Mouse (Mus musculus) MEL (cell line): Measurements from ENCODE around the gene Mylip. TPM values are rescaled to one million over a fixed set of nuclear protein-coding genes. Genes with fewer than 3 reads are reported as not detected.

Experiments
- DNase-seq: peaks from one replicate; pipeline ENCODE4 v3.0.0; 2011; ENCODE audit warnings: low read depth, low spot score
- H3K27ac ChIP-seq: 2 replicates; pipeline ENCODE4 v1.5.1; 2012; ENCODE audit warnings: low read depth, mild to moderate bottlenecking, control low read depth, low read length, moderate library complexity; ENCODE audit not compliant: control insufficient read depth
- H3K27me3 ChIP-seq, 2 experiments: fragments of 150-350 bp in 1 of 2; sonication (generic) in 1 of 2; 2 replicates each; pipeline ENCODE4 v1.6.1; 2012; ENCODE audit warnings: low read length in 2 of 2, mild to moderate bottlenecking in 2 of 2, improper control_type of control experiment in 1 of 2, moderate library complexity in 1 of 2; ENCODE audit not compliant: insufficient read depth in 2 of 2, control insufficient read depth in 1 of 2
- H3K36me3 ChIP-seq, 2 experiments: 2 replicates each; pipeline ENCODE4 v1.6.1; 2012 to 2014; ENCODE audit warnings: low read length in 2 of 2, improper control_type of control experiment in 1 of 2, inconsistent platforms in 1 of 2, mild to moderate bottlenecking in 1 of 2; ENCODE audit not compliant: insufficient read depth in 2 of 2, control insufficient read depth in 1 of 2
- H3K4me1 ChIP-seq, 2 experiments: fragments of 150-350 bp in 1 of 2; sonication (generic) in 1 of 2; 2 replicates each; pipeline ENCODE4 v1.6.1; 2012; ENCODE audit warnings: low read length in 2 of 2, improper control_type of control experiment in 1 of 2, mild to moderate bottlenecking in 1 of 2; ENCODE audit not compliant: insufficient read depth in 2 of 2, control insufficient read depth in 1 of 2
- H3K4me3 ChIP-seq, 2 experiments: fragments of 150-350 bp in 1 of 2; sonication (generic) in 1 of 2; 2 replicates each; pipeline ENCODE4 v1.5.1; 2012; ENCODE audit warnings: low read depth in 2 of 2, low read length in 2 of 2, mild to moderate bottlenecking in 2 of 2, moderate library complexity in 2 of 2, control low read depth in 1 of 2, improper control_type of control experiment in 1 of 2; ENCODE audit not compliant: control insufficient read depth in 1 of 2, insufficient read depth in 1 of 2
- H3K79me2 ChIP-seq: 2 replicates; pipeline ENCODE4 v1.6.1; 2012; ENCODE audit warnings: mild to moderate bottlenecking, low read length, moderate library complexity; ENCODE audit not compliant: control insufficient read depth, poor library complexity, insufficient read depth
- H3K9ac ChIP-seq: 2 replicates; pipeline ENCODE4 v1.6.1; 2012; ENCODE audit warnings: low read depth, mild to moderate bottlenecking, control low read depth, low read length, moderate library complexity; ENCODE audit not compliant: control insufficient read depth, poor library complexity, severe bottlenecking
- H3K9me3 ChIP-seq: fragments of 150-350 bp; sonication (generic); replicated peaks from 2 replicates; pipeline ENCODE4 v1.6.1; 2012; ENCODE audit warnings: mild to moderate bottlenecking, low read length, improper control_type of control experiment, moderate library complexity; ENCODE audit not compliant: insufficient read depth
- BHLHE40 ChIP-seq: IDR thresholded peaks from 2 replicates; pipeline ENCODE4 v1.6.1; 2012; ENCODE audit warnings: low read depth, mild to moderate bottlenecking, inconsistent platforms, low read length, improper control_type of control experiment, borderline replicate concordance
- CHD1 ChIP-seq: IDR thresholded peaks from 2 replicates; pipeline ENCODE4 v1.6.1; 2012; ENCODE audit warnings: low read depth, mild to moderate bottlenecking, inconsistent platforms, low read length, improper control_type of control experiment
- EP300 ChIP-seq, 2 experiments: IDR thresholded peaks; 2 replicates each; pipeline ENCODE4 v1.6.1; 2011; ENCODE audit warnings: improper control_type of control experiment in 2 of 2, low read length in 2 of 2, low read depth in 1 of 2, mild to moderate bottlenecking in 1 of 2
- ETS1 ChIP-seq: IDR thresholded peaks from 2 replicates; pipeline ENCODE4 v1.6.1; 2012; ENCODE audit warnings: low read depth, mild to moderate bottlenecking, inconsistent platforms, low read length, improper control_type of control experiment, moderate library complexity
- GATA1 ChIP-seq: IDR thresholded peaks from 2 replicates; pipeline ENCODE4 v1.6.1; 2011; ENCODE audit warnings: low read depth, low read length, improper control_type of control experiment
- JUND ChIP-seq: IDR thresholded peaks from 2 replicates; pipeline ENCODE4 v1.6.1; 2011; ENCODE audit warnings: low read depth, mild to moderate bottlenecking, improper control_type of control experiment, low read length
- KAT2A ChIP-seq: conservative IDR thresholded peaks from 2 replicates; pipeline ENCODE4 v1.6.1; 2012; ENCODE audit warnings: low read depth, low read length, improper control_type of control experiment, inconsistent platforms
- MAFK ChIP-seq: IDR thresholded peaks from 2 replicates; pipeline ENCODE4 v1.6.1; 2011; ENCODE audit warnings: low read depth, mild to moderate bottlenecking, low read length, improper control_type of control experiment, borderline replicate concordance
- MAX ChIP-seq: IDR thresholded peaks from 2 replicates; pipeline ENCODE4 v1.6.1; 2011; ENCODE audit warnings: low read length, improper control_type of control experiment
- MEF2A ChIP-seq: IDR thresholded peaks from 2 replicates; pipeline ENCODE4 v1.6.1; 2014; ENCODE audit warnings: low read depth, mild to moderate bottlenecking, inconsistent platforms, low read length, improper control_type of control experiment; ENCODE audit not compliant: poor library complexity, insufficient replicate concordance, severe bottlenecking; ENCODE audit errors: extremely low read depth
- MXI1 ChIP-seq: IDR thresholded peaks from 2 replicates; pipeline ENCODE4 v1.6.1; 2011; ENCODE audit warnings: mild to moderate bottlenecking, low read depth, low read length, improper control_type of control experiment
- MYC ChIP-seq: IDR thresholded peaks from 2 replicates; pipeline ENCODE4 v1.6.1; 2011; ENCODE audit warnings: low read depth, mild to moderate bottlenecking, low read length, improper control_type of control experiment, moderate library complexity
- RAD21 ChIP-seq: IDR thresholded peaks from 2 replicates; pipeline ENCODE4 v1.6.1; 2011; ENCODE audit warnings: mild to moderate bottlenecking, low read depth, low read length, improper control_type of control experiment
- SIN3A ChIP-seq: IDR thresholded peaks from 2 replicates; pipeline ENCODE4 v1.6.1; 2012; ENCODE audit warnings: low read length, improper control_type of control experiment, inconsistent platforms
- USF1 ChIP-seq: IDR thresholded peaks from 2 replicates; pipeline ENCODE4 v1.6.1; 2014; ENCODE audit warnings: low read depth, mild to moderate bottlenecking, inconsistent platforms, low read length, improper control_type of control experiment, moderate library complexity
- ZC3H11A ChIP-seq: IDR thresholded peaks from 2 replicates; pipeline ENCODE4 v1.6.1; 2012; ENCODE audit warnings: low read depth, mild to moderate bottlenecking, inconsistent platforms, low read length, improper control_type of control experiment
- ZMIZ1 ChIP-seq: IDR thresholded peaks from 2 replicates; pipeline ENCODE4 v1.6.1; 2012; ENCODE audit warnings: low read depth, mild to moderate bottlenecking, inconsistent platforms, low read length, improper control_type of control experiment, moderate library complexity
- polyA plus RNA-seq, 2 experiments: library from polyadenylated mRNA; stranded (reverse) in 1 of 2; unstranded in 1 of 2; fragments of >175 nt in 1 of 2; fragments of >200 nt in 1 of 2; gene quantifications; 2 replicates each; pipeline versions ENCODE4 v1.2.1 to v1.2.4; 2012; ENCODE audit warnings: low replicate concordance in 2 of 2, low read depth in 1 of 2; ENCODE audit not compliant: insufficient read length in 2 of 2, insufficient read depth in 1 of 2, missing spikeins in 1 of 2
- total RNA-seq: library from RNA; depleted of rRNA; stranded (reverse); fragments of 300-350 nt; gene quantifications from 2 replicates; pipeline ENCODE4 v1.2.3, GENCODE M21; 2012

Gene Mylip
- total and polyA plus RNA-seq, 3 experiments = 1.4 to 7.6 TPM; not detected in 1

DNA sequence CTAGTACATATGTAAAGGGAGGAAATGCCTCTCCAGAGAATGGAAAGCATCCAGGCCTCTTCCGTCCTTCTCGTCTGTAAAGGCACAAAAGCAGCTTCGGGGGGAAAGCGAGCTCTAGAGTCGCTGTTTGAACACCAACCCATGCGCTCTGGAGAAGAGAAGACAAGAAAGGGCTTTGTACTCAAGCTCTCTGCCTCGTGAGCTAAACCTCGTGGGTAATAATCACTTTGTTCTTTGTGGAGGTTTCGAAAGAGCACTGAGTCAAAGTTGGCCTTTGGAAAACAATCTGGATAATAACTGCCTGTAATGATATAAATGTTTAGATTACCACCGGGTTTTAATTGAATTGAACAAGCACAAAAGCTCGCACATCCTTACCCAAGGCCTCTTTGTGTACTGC is 39.7 kb downstream of the Mylip start:
- Histone ChIP-seq H3K4me3 (no peak overlapping the region), H3K4me1 (no peaks in the 10 kb centered on the region), H3K27ac (no peak overlapping the region), H3K9ac (no peak overlapping the region), H3K36me3 (no peaks in the 10 kb centered on the region), H3K79me2 (no peaks in the 10 kb centered on the region), H3K9me3 (no peaks in the 10 kb centered on the region), H3K27me3 (peaks cover 1 to 9% of the 10 kb centered on the region in 2 experiments; a peak in 3 of 4 replicates)
- no peak for TF ChIP-seq GATA1
- TF ChIP-seq BHLHE40 = no peak
- TF ChIP-seq MAX = no peak
- no peak for TF ChIP-seq MXI1
- no peak for TF ChIP-seq ZC3H11A
- TF ChIP-seq ETS1 = no peak
- TF ChIP-seq MAFK = no peak
- no peak for TF ChIP-seq JUND
- DNase-seq = no peak

DNA sequence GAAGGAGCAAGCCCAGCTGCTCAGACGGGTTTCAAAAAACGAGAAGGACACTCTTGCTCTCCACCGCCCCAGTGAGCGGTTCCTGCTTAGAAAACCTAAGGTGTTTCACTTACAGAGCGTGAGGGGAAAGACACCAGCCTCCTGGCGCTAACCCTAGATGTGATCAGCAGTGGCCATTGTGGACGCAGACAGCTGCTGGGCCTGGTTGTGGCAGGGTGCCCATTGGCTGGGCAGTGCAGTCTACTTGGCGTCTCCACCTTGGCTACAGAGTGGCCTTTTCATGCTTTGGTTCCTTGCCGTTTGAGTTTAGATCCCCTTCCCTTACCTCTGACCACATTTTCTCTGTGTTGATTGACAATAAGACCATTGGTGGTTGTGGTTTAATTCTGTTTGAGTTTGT is 47.6 kb downstream of the Mylip start:
- TF ChIP-seq JUND (no peak), MAX (no peak), MEF2A (no peak), KAT2A (no peak)

GRCm38 (mm10) chr13:45438853-45439252 is 49.3 kb downstream of the Mylip start:
- Histone ChIP-seq H3K27me3 (no peaks in the 10 kb centered on the region; a peak in 1 of 4 replicates), H3K36me3 (peaks cover 0 to 11% of the 10 kb centered on the region in 2 experiments; a peak in 2 of 4 replicates), H3K79me2 (no peaks in the 10 kb centered on the region), H3K9me3 (no peaks in the 10 kb centered on the region), H3K4me3 (no peak overlapping the region), H3K9ac (no peak overlapping the region), H3K27ac (no peak overlapping the region), H3K4me1 (peaks cover 0 to 12% of the 10 kb centered on the region in 2 experiments; a peak in 2 of 4 replicates)
- TF ChIP-seq USF1 (no peak), EP300 (IDR thresholded peaks at IDR 0.05; ENCODE audit: low read depth in 1 of 2, low read length in 2 of 2) (no peak), CHD1 (no peak), RAD21 (no peak), SIN3A (no peak), ZMIZ1 (no peak), MYC (no peak)
- no peak for DNase-seq

More for the DNA sequence above, 47.6 kb downstream of the Mylip start:
- Histone ChIP-seq H3K36me3 (no peaks in the 10 kb centered on the region), H3K27ac (no peak overlapping the region), H3K79me2 (no peaks in the 10 kb centered on the region), H3K27me3 (no peaks in the 10 kb centered on the region; a peak in 2 of 4 replicates), H3K4me3 (no peak overlapping the region), H3K4me1 (no peaks in the 10 kb centered on the region), H3K9ac (no peak overlapping the region), H3K9me3 (no peaks in the 10 kb centered on the region)
- DNase-seq = no peak
